ENCODE assay signal across 8 mouse cellular contexts in genomic region chr9:102006539-102006938, GRCm38 (mm10).
DNase-seq lines count a peak whose midpoint lies in the region; ATAC-seq and TF ChIP-seq lines count a peak whose summit lies in the region.

No protein-coding gene starts in this region.

- DNase-seq in midbrain, embryonic 14.5 days: peak; percentile 46
- DNase-seq in c-Kit-positive CD71-negative TER-119-negative erythroid progenitor cells, embryonic 14.5 days (ENCODE audit: low read depth): peak; percentile 7
- DNase-seq in heart, postnatal 14 days: peak; percentile 23 to 45
- DNase-seq in lung, postnatal 0 days (ENCODE audit: low spot score): peak; percentile 18
- DNase-seq in urinary bladder, postnatal 4 days (ENCODE audit: low spot score in 2 of 2): no peak

- no peaks in the 10 kb centered on the region for H3K36me3 ChIP-seq in forebrain, embryonic 13.5 days (ENCODE audit: poor library complexity, severe bottlenecking)
- no peaks in the 10 kb centered on the region; the same call in 1 of the 2 replicates for H3K36me3 ChIP-seq in forebrain, embryonic 12.5 days (replicated peaks)
- peaks cover 5% of the 10 kb centered on the region; the same call in 1 of the 2 replicates for H3K36me3 ChIP-seq in midbrain, embryonic 14.5 days (ENCODE audit: control insufficient read depth, insufficient read depth, low read length)
- no peaks in the 10 kb centered on the region for H3K36me3 ChIP-seq in midbrain, embryonic 16.5 days (ENCODE audit: control insufficient read depth, insufficient read depth, low read length)
- no peaks in the 10 kb centered on the region for H3K36me3 ChIP-seq in lung, postnatal 0 days (ENCODE audit: insufficient read depth, low read length)

- no peaks in the 10 kb centered on the region for H3K27me3 ChIP-seq in forebrain, embryonic 13.5 days
- no peaks in the 10 kb centered on the region for H3K27me3 ChIP-seq in forebrain, embryonic 12.5 days
- no peaks in the 10 kb centered on the region for H3K27me3 ChIP-seq in midbrain, embryonic 14.5 days (ENCODE audit: control insufficient read depth, insufficient read depth, low read length)
- no peaks in the 10 kb centered on the region for H3K27me3 ChIP-seq in midbrain, embryonic 16.5 days (ENCODE audit: control insufficient read depth, insufficient read depth, low read depth, low read length)
- H3K27me3 ChIP-seq in lung, postnatal 0 days (replicated peaks; ENCODE audit: insufficient read depth, low read length): no peaks in the 10 kb centered on the region

- H3K9me3 ChIP-seq in forebrain, embryonic 13.5 days (replicated peaks): no peaks in the 10 kb centered on the region
- H3K9me3 ChIP-seq in forebrain, embryonic 12.5 days: no peaks in the 10 kb centered on the region
- no peaks in the 10 kb centered on the region for H3K9me3 ChIP-seq in midbrain, embryonic 14.5 days (ENCODE audit: control insufficient read depth, low read length)
- no peaks in the 10 kb centered on the region for H3K9me3 ChIP-seq in midbrain, embryonic 16.5 days (replicated peaks; ENCODE audit: control insufficient read depth, low read length, poor library complexity, severe bottlenecking)
- no peaks in the 10 kb centered on the region for H3K9me3 ChIP-seq in lung, postnatal 0 days (ENCODE audit: low read length)

- ATAC-seq in forebrain, embryonic 13.5 days: peak; percentile 38; the same call in 1 of the 2 replicates
- ATAC-seq in forebrain, embryonic 12.5 days (ENCODE audit: low FRiP score): no peak
- ATAC-seq in midbrain, embryonic 14.5 days (ENCODE audit: low FRiP score, low TSS enrichment): peak; percentile 14; the same call in 1 of the 2 replicates
- no peak for ATAC-seq in midbrain, embryonic 16.5 days
- ATAC-seq in lung, postnatal 0 days: no peak; the same call in 1 of the 2 replicates

- WGBS in forebrain, embryonic 13.5 days: 74% methylated on average over 2 of the region's 2 CpGs
- WGBS in forebrain, embryonic 12.5 days: 78% methylated on average over 2 of the region's 2 CpGs
- 71% methylated on average over 2 of the region's 2 CpGs for WGBS in midbrain, embryonic 14.5 days
- WGBS in midbrain, embryonic 16.5 days: 63% methylated on average over 2 of the region's 2 CpGs
- WGBS in lung, postnatal 0 days: 35% methylated on average over 2 of the region's 2 CpGs

- intact Hi-C loops in heart, postnatal 14 days (cut with DNase I): loop anchor here (2.0 to 5.0 kb wide), 2 partner anchors 314 to 698 kb away; no protein-coding TSS in a partner anchor

- no peak overlapping the region for H3K4me2 ChIP-seq in forebrain, embryonic 13.5 days
- no peak overlapping the region for H3K4me2 ChIP-seq in forebrain, embryonic 12.5 days
- H3K4me2 ChIP-seq in midbrain, embryonic 14.5 days (ENCODE audit: low read length): no peak overlapping the region
- H3K4me2 ChIP-seq in midbrain, embryonic 16.5 days (ENCODE audit: low read length): no peak overlapping the region
- H3K4me2 ChIP-seq in lung, postnatal 0 days (replicated peaks; ENCODE audit: low read depth, low read length): no peak overlapping the region

- H3K27ac ChIP-seq in forebrain, embryonic 13.5 days: no peak overlapping the region
- no peak overlapping the region for H3K27ac ChIP-seq in forebrain, embryonic 12.5 days
- H3K27ac ChIP-seq in midbrain, embryonic 14.5 days (replicated peaks; ENCODE audit: low read depth, low read length): no peak overlapping the region
- no peak overlapping the region for H3K27ac ChIP-seq in midbrain, embryonic 16.5 days (ENCODE audit: low read length)
- H3K27ac ChIP-seq in lung, postnatal 0 days (ENCODE audit: low read length): no peak overlapping the region

- TF ChIP-seq EP300 in lung, postnatal 0 days (IDR thresholded peaks at IDR 0.05): no peak

- H3K4me1 ChIP-seq in forebrain, embryonic 13.5 days: 0 out of 2 replicates have a peak, but pooled peaks cover 3% of the 10 kb centered on the region
- H3K4me1 ChIP-seq in forebrain, embryonic 12.5 days: peaks cover 9% of the 10 kb centered on the region; the same call in 1 of the 2 replicates
- peaks cover 11% of the 10 kb centered on the region; the same call in 1 of the 2 replicates for H3K4me1 ChIP-seq in midbrain, embryonic 14.5 days (ENCODE audit: control insufficient read depth, insufficient read depth, low read length)
- no peaks in the 10 kb centered on the region; the same call in 1 of the 2 replicates for H3K4me1 ChIP-seq in midbrain, embryonic 16.5 days (ENCODE audit: control insufficient read depth, insufficient read depth, low read length)
- peaks cover 4% of the 10 kb centered on the region; the same call in 1 of the 2 replicates for H3K4me1 ChIP-seq in lung, postnatal 0 days (ENCODE audit: insufficient read depth, low read depth, low read length)

- no peak overlapping the region for H3K9ac ChIP-seq in forebrain, embryonic 13.5 days
- H3K9ac ChIP-seq in forebrain, embryonic 12.5 days: no peak overlapping the region
- no peak overlapping the region for H3K9ac ChIP-seq in midbrain, embryonic 14.5 days (replicated peaks; ENCODE audit: low read length)
- H3K9ac ChIP-seq in midbrain, embryonic 16.5 days (ENCODE audit: low read depth, low read length): no peak overlapping the region
- H3K9ac ChIP-seq in lung, postnatal 0 days (replicated peaks; ENCODE audit: low read depth): no peak overlapping the region

- peak; percentile 63 for TF ChIP-seq CTCF in lung, postnatal 0 days (IDR thresholded peaks at IDR 0.05)

- H3K4me3 ChIP-seq in forebrain, embryonic 13.5 days: no peak overlapping the region
- no peak overlapping the region for H3K4me3 ChIP-seq in forebrain, embryonic 12.5 days (replicated peaks)
- H3K4me3 ChIP-seq in midbrain, embryonic 14.5 days (replicated peaks; ENCODE audit: low read depth, low read length): no peak overlapping the region
- H3K4me3 ChIP-seq in midbrain, embryonic 16.5 days (ENCODE audit: low read depth, low read length): no peak overlapping the region
- no peak overlapping the region for H3K4me3 ChIP-seq in lung, postnatal 0 days (ENCODE audit: low read depth, low read length)

Comparison
In these comparisons a context has a peak if more than half of its experiments do, and no peak if none do; other contexts are left out.
1. ATAC-seq: peak in forebrain, embryonic 13.5 days (single experiment) and midbrain, embryonic 14.5 days (single experiment); none in forebrain, embryonic 12.5 days (single experiment), midbrain, embryonic 16.5 days (single experiment) and lung, postnatal 0 days (single experiment).
2. DNase-seq: peak in midbrain, embryonic 14.5 days (single experiment), c-Kit-positive CD71-negative TER-119-negative erythroid progenitor cells, embryonic 14.5 days (single experiment), heart, postnatal 14 days (2 of 2) and lung, postnatal 0 days (single experiment); none in urinary bladder, postnatal 4 days (0 of 2).